Mouse (Mus musculus) liver, embryonic 14.5 days (tissue): ENCODE results near the gene Ctrc. TPM values are rescaled to one million over a fixed set of nuclear protein-coding genes. Genes with fewer than 3 reads are reported as not detected.
"Not testable (repeated sequence)": the region's sequence is repeated elsewhere in the genome, so short reads cannot be mapped to it uniquely, and the experiment has no call there.

Source experiments
- ATAC-seq: fragments of 200-750 bp; cut with Nextera tagmentation; 2 replicates; pipeline ENCODE4 v1.8.0; 2017; ENCODE audit warnings: moderate number of reproducible peaks, mild to moderate bottlenecking, moderate library complexity; ENCODE audit not compliant: insufficient read depth
- DNase-seq, 3 experiments: peaks; one replicate each; pipeline ENCODE4 v3.0.0-alpha.2; 2012 to 2013; ENCODE audit warnings: low read depth in 3 of 3, low spot score in 3 of 3
- H3K27ac ChIP-seq: fragments of 300-500 bp; sonication (generic); 2 replicates; pipeline ENCODE4 v1.5.1; 2014; ENCODE audit warnings: moderate library complexity, mild to moderate bottlenecking, control low read depth, inconsistent platforms
- H3K27me3 ChIP-seq: fragments of 300-500 bp; sonication (generic); 2 replicates; pipeline ENCODE4 v1.6.1; 2014; ENCODE audit warnings: mild to moderate bottlenecking, low read length, moderate library complexity; ENCODE audit not compliant: control insufficient read depth, insufficient read depth
- H3K36me3 ChIP-seq: fragments of 300-500 bp; sonication (generic); replicated peaks from 2 replicates; pipeline ENCODE4 v1.6.1; 2014; ENCODE audit warnings: low read depth; ENCODE audit not compliant: control insufficient read depth, insufficient read depth
- H3K4me1 ChIP-seq, 2 experiments: fragments of 200-500 bp in 1 of 2; fragments of 300-500 bp in 1 of 2; sonication (generic) in 1 of 2; replicated peaks; 2 replicates each; pipeline ENCODE4 v1.6.1; 2012 to 2014; ENCODE audit warnings: antibody characterized with exemption in 1 of 2, inconsistent platforms in 1 of 2, low read length in 1 of 2; ENCODE audit not compliant: control insufficient read depth in 2 of 2, insufficient read depth in 2 of 2
- H3K4me2 ChIP-seq: fragments of 300-500 bp; sonication (generic); 2 replicates; pipeline ENCODE4 v1.6.1; 2014; ENCODE audit warnings: low read depth, mild to moderate bottlenecking, control low read depth, moderate library complexity
- H3K4me3 ChIP-seq, 2 experiments: fragments of 200-500 bp in 1 of 2; fragments of 300-500 bp in 1 of 2; sonication (generic) in 1 of 2; 2 replicates each; pipeline ENCODE4 v1.5.1; 2012 to 2014; ENCODE audit warnings: low read depth in 2 of 2, low read length in 2 of 2, mild to moderate bottlenecking in 2 of 2, control low read depth in 1 of 2, inconsistent platforms in 1 of 2, moderate library complexity in 1 of 2; ENCODE audit not compliant: insufficient read depth in 1 of 2
- H3K9ac ChIP-seq: fragments of 300-500 bp; sonication (generic); replicated peaks from 2 replicates; pipeline ENCODE4 v1.6.1; 2014; ENCODE audit warnings: mild to moderate bottlenecking, control low read depth, moderate library complexity
- H3K9me3 ChIP-seq: fragments of 300-500 bp; sonication (generic); 2 replicates; pipeline ENCODE4 v1.6.1; 2016; ENCODE audit warnings: low read length, mixed read lengths; ENCODE audit not compliant: control insufficient read depth
- CTCF ChIP-seq: IDR thresholded peaks from 2 replicates; pipeline ENCODE4 v1.5.1; 2016; ENCODE audit warnings: antibody characterized with exemption, low read depth, control low read depth
- EP300 ChIP-seq: IDR thresholded peaks from 2 replicates; pipeline ENCODE4 v1.6.1; 2016; ENCODE audit warnings: antibody characterized with exemption, low read depth
- WGBS: fragments of 180-500 bp; shearing (Covaris S2); extraction: QIAGEN DNeasy Blood & Tissue Kit; methylation state at CpG from one replicate; pipeline ENCODE4 v1.1.7; 2014; ENCODE audit not compliant: insufficient replicate concordance; 5-methylcytosine and 5-hydroxymethylcytosine counted together
- polyA plus RNA-seq, 2 experiments: library from polyadenylated mRNA; depleted of rRNA in 1 of 2; stranded (reverse) in 1 of 2; unstranded in 1 of 2; fragments of >200 nt; fragmentation: Nextera tagmentation in 1 of 2; extraction: Ambion mirVana in 1 of 2; gene quantifications; 2 replicates each; pipeline versions ENCODE4 v1.2.1 to v1.2.3; 2012 to 2014

The Ctrc gene
- polyA plus RNA-seq, 2 experiments: not detected

DNA sequence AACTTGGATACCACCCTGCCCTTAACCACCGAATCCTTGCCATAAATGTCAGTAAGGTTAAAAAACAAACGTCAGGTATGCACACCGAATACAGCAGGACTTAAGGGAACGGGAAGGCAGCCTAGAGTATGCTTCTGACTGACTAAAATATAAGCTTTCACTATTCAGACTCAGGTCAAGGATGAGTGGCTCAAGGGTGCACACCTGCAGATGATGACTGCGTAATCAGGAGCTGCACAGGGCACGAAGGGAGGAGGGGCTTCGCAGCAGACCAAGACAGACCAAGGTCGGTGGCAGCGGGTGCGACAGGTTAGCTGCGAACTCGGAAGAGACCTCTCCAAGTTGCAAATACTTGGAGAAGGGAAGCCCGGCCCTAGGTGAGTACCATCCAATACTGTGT lies 60.0 kb downstream of the Ctrc start:
- ATAC-seq: no peak
- H3K36me3 ChIP-seq: no peaks in the 10 kb centered on the region; the same call in none of the 2 replicates
- H3K27ac ChIP-seq: no peak overlapping the region
- H3K9ac ChIP-seq: no peak overlapping the region
- no peak overlapping the region for H3K4me3 ChIP-seq
- 87% methylated on average over 13 of the region's 13 CpGs for WGBS
- DNase-seq: no peak
- H3K27me3 ChIP-seq: no peaks in the 10 kb centered on the region
- H3K4me1 ChIP-seq: peaks cover 8 to 10% of the 10 kb centered on the region in 2 experiments
- TF ChIP-seq EP300: no peak
- no peak for TF ChIP-seq CTCF
- H3K9me3 ChIP-seq: no peaks in the 10 kb centered on the region
- H3K4me2 ChIP-seq: no peak overlapping the region

DNA sequence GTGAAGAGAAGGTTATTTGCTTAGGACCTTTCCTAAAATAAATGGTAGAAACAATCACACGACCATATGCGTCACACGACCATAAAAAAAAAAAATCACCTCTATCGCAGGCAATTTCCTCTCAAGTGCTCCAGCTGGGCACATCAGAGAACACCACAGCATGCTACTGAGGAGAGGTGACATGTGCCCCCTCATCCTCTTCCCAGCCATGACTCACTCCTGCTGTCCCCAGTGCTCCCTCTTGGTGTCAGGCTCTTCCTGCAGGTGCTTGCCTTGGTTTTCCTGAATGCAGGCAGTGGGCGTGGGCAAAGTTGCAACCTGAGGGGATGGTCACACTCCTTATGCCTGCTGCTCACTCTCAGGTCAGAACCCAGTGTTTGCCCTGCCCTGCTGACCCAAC lies 61.3 kb downstream of the Ctrc start:
- Histone ChIP-seq H3K27ac (no peak overlapping the region), H3K9ac (no peak overlapping the region), H3K4me1 (peaks cover 4 to 6% of the 10 kb centered on the region in 2 experiments), H3K4me2 (no peak overlapping the region), H3K4me3 (no peak overlapping the region), H3K36me3 (no peaks in the 10 kb centered on the region; the same call in none of the 2 replicates), H3K27me3 (no peaks in the 10 kb centered on the region), H3K9me3 (no peaks in the 10 kb centered on the region)
- TF ChIP-seq CTCF (peak; percentile 21; the same call in 1 of the 2 replicates), EP300 (no peak)
- no peak for DNase-seq
- 78% methylated on average over 5 of the region's 5 CpGs for WGBS
- no peak for ATAC-seq

DNA sequence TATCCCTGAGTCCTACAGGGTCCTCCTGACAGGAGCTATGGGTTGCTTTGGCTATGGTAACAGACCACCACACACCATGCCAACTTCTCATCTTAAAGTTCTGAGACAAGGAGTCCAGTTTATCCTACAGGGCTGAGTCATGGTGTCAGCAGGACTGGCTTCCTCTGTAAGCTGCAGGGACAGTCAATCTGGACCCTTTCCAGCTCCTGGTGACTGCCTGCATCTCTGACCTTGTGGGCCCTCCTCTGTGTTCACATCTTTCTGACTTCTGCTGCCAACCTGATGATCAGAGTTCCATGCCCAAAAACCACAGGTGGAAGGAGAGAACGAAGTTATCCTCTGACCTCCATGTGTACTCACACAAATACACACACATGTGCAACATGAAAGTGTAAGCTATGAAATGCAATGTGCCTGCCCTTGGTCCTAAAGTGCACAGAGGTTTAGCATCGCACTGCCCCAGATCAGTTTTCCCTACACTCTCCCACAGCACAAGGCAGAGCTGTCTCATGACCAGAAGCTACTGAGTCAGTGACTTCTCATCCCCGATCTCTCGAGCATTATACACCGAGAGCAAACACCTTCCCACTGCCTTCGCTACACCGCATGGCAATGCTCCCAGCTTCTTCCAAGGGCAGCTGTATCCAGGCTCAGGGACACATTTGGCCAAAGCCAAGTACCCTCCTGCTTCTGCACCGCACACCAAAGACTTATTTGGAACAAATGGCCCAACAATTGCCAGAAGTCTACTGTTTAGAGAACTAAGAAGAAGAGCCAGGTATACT lies 64.8 kb downstream of the Ctrc start:
- no peak overlapping the region for H3K4me3 ChIP-seq
- 86% methylated on average over 8 of the region's 8 CpGs for WGBS
- TF ChIP-seq EP300: no peak
- TF ChIP-seq CTCF: no peak
- DNase-seq (no peak), ATAC-seq (no peak)
- peaks cover 11% of the 10 kb centered on the region for H3K36me3 ChIP-seq
- H3K9me3 ChIP-seq: no peaks in the 10 kb centered on the region
- H3K4me2 ChIP-seq: no peak overlapping the region
- H3K27ac ChIP-seq: no peak overlapping the region
- H3K9ac ChIP-seq: no peak overlapping the region
- no peaks in the 10 kb centered on the region for H3K4me1 ChIP-seq
- H3K27me3 ChIP-seq: no peaks in the 10 kb centered on the region

DNA sequence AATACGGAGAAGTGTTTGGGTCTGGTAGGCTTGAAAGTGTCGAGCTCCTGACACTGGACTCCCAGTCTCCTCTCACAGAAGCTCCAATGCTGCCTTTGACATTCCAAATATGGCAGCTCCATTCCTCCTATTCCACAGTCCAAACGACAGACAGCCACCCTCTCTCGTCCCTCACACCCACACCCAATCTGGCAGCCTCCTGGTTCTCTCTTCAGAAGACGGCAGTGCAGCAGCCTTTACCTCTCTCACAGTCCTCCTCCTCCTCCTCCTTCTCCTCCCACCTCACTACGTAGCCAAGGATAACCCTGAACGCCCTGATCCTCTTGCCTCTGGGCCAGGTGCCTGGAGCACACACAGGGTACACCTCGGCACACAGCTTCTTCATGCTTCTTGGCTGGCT lies 66.3 kb downstream of the Ctrc start:
- no peaks in the 10 kb centered on the region for H3K27me3 ChIP-seq
- 85% methylated on average over 8 of the region's 8 CpGs for WGBS
- H3K9me3 ChIP-seq: no peaks in the 10 kb centered on the region
- no peak for DNase-seq
- no peaks in the 10 kb centered on the region for H3K4me1 ChIP-seq
- H3K4me3 ChIP-seq: no peak overlapping the region
- TF ChIP-seq EP300 (no peak), CTCF (no peak)
- H3K27ac ChIP-seq: no peak overlapping the region
- no peak overlapping the region for H3K4me2 ChIP-seq
- ATAC-seq: no peak
- H3K36me3 ChIP-seq: peaks cover 20% of the 10 kb centered on the region
- no peak overlapping the region for H3K9ac ChIP-seq

DNA sequence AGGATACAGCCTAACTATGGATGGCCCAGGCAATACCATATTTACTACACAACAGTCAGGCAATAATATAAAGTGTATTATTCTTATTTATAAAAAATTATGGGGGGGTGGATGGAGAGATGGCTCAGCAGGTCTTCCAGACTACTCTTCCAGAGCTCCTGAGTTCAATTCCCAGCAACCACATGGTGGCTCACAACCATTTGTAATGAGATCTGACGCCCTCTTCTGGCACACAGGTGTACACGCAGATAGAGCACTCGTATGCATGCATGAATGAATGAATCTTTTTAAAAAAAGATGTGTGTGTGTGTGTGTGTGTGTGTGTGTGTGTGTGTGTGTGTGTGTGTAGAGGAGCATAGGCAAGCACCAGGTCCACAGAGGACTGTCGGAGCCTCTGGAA lies 73.1 kb downstream of the Ctrc start:
- Histone ChIP-seq H3K4me1 (peaks cover 36 to 37% of the 10 kb centered on the region in 2 experiments), H3K36me3 (peaks cover 45% of the 10 kb centered on the region)
- H3K27me3 ChIP-seq, H3K4me3 ChIP-seq, H3K9me3 ChIP-seq, H3K9ac ChIP-seq, H3K27ac ChIP-seq, ATAC-seq, DNase-seq, H3K4me2 ChIP-seq: not testable (repeated sequence)
- WGBS: 87% methylated on average over 4 of the region's 4 CpGs
- peak; percentile 50 for TF ChIP-seq CTCF
